Mouse (Mus musculus) c-Kit-positive CD71-positive TER-119-positive erythroid progenitor cells, embryonic 14.5 days (primary cell): ENCODE data around the gene Asic2.

Source experiments
- DNase-seq: peaks from one replicate; pipeline ENCODE4 v3.0.0-alpha.2; 2013; ENCODE audit warnings: low spot score

Gene Asic2

DNA sequence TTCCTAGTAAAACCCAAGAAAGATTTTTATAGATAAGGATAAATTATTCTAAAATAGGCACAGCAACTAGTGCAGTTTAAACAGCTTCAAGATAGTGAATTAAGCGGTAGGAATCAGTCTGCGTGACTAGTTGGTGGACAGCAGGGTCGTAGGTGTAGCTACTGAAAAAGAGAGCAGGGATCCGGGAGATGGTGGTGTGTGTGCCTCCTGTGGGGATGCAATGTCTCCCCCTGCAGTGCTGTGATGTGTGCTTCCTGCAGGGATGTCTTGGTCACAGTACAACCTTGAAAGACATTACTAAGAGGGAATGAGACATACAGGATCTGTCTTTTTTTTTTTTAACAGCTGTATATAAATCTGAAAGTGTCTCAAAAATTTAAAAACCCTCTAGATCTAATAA, 456.9 kb downstream of the Asic2 start:
- DNase-seq, result no peak

DNA sequence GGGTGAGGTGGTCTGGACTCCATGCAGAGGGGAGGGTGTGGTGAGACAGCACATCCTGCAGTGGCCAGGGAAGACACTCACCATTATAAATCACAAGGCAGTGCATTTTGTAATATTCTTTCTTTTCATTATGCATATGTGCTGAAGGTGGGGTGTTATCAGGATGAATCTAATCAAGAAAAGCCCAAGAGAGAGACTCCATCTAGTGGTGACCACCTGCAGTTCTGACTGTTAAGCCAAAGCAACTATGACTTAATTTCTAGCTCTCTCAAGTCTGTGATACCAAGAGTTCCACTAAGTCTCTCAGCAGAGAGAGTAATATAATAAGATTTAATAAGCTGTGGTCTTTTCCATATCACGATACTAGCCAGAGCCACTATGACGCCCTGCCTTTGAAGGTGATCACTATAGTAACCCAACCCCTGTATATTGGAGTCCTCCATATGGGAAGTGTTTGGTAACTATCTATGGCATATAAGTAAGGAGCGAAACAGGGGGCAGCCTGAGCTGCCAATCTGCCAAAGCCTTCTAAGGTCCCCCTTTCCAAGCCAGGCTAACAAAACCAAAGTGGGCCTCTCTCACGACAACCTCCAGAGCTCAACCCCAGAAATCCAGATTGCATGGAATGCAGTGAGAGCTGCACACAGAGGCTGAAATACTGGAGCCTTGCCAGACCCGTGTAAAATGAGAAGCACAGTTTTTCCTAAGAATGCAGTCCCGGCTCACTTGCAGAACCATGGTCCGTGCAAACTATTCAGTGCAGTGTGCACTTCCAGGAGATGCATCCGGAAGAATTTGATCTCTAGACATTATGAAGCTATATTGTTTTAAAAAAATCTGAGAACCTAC, 459.6 kb downstream of the Asic2 start:
- DNase-seq, result no peak

DNA sequence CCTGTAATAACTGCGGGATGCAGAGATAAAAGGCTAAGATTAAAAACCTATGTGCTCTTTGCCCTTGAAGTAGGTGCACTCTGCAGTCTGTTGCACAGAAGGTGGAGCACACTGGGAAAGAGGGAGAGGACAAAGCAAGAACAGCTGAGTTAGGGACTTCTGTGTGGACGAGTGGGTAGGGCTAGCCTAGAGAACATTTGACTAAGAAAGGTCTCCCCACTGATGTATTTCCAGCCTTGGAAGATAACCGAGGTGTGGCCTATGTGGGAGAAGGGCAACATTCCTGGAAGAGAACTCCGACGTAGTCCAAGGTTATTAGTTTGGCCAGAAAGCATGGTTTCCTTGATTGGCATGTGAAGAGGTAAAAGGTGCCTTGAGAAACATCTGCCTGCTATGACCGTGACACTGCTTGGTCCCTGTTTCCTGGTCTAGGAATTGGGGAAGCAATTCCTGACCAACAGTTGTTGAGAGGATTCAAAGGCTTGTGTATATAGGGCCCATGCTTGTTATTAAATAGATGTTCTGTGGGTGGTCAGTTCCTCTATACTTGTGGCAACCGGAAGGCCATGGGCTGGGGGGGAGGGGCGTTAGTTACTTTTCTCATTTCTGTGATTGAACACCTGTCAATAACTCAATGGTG, 463.3 kb downstream of the Asic2 start:
- no peak for DNase-seq

DNA sequence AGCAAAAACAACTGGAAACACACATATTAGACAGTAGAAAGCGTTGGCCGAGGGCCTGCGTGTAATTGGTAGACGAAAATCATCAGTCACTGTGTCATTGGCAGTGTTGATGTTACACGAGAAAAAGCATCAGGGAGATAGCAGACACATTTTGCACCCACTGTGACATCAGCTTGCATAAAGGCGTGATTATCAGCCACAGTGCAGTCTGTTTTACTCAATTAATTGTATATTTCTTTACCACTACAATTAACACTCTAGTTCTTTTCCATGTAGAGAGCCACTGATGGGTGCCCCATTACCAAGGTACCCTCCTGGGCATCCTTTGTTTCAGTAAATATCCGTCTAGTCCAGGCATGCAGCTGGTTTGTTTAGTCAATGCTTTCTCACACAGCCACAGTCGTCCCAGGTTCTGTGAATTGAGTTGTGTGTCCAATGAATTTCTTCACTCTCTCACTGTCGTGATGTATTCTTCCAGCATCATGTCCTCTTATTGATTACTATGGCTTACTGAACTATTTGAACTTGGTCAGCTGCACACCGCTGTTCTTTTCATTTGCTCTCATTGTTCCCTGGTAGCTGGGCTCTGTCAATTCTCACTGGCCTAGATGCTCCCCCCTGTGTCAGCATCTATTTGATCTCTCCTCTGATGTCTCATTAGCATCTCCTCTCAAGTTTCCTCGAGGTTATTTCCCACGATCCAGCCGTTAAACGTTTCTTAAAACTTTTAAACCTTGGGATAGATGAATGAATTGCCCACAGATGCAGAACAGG, 466.6 kb downstream of the Asic2 start:
- DNase-seq, result no peak

DNA sequence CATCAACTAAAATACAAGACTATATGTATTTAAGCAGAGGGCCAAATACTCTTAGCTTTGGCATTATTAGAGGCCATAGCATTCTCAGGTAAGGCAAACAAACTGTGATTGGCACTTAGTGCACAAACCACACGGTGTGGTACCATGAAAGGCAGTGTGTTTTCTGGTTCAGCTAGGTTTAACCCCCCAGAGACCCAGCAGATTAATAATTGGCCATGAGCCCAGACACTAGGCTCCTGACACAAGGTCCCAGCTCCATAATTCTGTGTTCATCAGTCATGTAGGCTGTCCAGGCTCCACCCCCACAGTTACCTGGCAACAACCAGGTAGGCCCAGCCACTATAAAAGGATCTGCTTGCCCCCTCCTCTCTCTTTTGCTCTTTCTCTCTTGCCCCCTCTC, 469.3 kb downstream of the Asic2 start:
- no peak for DNase-seq

DNA sequence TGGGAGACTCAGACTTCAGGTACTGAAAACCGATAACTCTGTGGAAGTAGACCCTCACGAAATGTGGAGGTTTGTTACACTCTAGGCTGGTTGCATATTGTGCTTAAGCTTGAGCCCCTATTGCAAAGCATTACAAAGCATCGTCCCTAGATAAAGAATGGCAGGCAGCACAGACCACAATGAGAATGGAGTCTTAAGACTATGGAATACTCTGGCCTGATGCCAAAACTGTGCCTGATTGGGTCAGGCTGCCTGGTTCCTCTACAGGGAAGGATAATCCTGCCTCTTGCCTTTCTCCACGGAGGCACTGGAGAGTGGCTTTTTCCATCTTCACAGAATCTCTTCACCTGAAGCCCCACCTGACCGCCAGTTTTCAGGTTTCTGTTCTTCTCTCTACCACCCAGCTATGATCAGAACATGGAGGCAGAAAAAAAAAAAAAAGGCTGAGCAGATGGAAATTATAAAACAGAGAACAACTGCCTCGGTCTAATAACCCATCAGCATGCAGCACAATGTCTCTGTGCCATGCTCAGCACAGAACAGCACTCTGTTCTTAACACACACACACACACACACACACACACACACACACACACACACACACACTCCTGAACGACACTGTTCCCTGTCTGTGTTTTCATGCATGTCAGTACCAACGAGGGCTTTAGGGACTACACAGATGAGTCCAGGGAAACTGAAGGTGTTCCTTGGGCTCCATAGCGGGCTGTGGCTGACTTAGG, 470.4 kb downstream of the Asic2 start:
- no peak for DNase-seq

DNA sequence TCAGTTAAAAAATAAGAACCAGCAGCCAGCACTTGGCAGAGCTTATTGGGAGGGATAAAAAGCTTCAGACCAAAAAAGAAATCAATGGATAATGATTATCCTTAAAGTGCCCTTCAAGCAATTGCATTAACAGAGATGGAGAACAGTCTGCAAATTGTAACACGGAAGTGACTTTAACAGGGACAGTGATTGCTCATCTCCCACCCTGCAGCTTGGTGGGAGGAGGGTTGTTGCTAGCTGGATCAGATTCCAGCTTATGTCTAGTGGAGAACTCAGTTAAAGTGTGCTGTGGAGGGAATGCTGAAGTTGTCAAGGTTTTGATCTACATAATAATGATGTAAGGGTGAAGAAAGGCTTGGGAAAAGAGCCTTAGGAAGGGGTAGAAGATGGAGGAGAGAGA, 471.8 kb downstream of the Asic2 start:
- DNase-seq, result no peak

DNA sequence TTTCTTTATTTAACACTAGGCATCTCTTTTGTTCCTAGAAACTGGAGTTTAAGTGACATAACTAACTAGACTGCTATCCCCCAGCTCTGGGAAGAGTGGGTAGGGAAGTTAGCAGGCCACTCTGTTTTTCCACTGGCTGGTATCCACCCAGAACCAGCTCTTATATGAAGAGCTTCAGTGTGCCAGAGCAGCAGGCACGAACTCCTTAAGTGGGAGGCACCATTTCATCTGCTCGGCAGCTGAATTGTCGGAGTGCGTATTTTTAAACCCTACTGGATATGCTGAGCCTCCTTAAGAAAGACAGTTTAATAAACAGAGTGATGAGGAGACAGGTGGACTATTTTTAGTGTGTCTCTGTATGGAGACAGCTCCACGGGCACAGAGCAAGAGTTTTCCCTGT, 475.9 kb downstream of the Asic2 start:
- DNase-seq, result no peak

DNA sequence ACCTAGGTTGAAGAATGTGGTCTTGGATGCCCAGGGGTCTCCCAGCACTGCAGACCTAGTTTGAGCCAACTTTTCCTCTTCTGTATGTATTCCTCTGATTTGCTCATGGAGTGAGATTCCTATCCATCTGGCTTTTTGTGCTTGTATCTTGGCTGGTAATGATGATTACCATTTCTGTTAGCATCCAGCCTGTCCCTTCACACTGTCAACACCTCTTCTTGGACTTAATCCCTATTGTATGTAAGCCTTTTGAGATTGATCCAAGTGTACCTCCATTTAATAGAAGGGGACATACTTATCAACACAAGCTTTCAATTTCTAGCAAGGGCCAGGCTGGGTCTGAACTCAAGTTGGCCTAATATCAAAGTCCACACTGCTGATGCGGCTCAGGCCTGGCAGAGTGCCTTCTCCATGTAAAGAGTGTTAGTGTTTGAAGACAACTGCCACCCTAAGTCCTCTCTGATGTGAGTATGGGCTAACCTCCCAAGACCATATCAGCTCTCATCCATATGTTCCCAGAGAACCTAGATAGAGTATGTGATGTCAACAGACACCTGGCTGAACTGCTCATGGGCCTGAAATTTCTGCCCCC, 479.0 kb downstream of the Asic2 start:
- DNase-seq, result no peak

DNA sequence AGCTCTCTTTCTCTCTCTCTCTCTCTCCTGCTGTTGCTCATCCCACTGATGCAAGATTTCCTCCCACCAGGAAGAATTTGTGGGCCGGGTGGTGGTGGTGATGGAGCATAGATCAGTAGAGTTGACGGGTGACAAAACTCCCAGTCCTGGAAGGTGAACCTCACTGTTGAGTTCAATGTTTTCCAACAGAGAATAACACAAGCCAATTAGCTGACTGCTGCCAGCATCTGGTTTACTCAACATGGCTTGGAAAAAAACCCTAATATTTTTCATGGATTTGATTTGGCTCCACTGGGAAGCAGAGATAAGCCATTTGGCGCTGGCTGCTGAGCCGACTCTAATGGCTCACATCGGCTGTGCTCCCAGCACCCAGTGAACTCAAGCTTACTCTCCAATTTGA, 479.6 kb downstream of the Asic2 start:
- DNase-seq, result no peak

DNA sequence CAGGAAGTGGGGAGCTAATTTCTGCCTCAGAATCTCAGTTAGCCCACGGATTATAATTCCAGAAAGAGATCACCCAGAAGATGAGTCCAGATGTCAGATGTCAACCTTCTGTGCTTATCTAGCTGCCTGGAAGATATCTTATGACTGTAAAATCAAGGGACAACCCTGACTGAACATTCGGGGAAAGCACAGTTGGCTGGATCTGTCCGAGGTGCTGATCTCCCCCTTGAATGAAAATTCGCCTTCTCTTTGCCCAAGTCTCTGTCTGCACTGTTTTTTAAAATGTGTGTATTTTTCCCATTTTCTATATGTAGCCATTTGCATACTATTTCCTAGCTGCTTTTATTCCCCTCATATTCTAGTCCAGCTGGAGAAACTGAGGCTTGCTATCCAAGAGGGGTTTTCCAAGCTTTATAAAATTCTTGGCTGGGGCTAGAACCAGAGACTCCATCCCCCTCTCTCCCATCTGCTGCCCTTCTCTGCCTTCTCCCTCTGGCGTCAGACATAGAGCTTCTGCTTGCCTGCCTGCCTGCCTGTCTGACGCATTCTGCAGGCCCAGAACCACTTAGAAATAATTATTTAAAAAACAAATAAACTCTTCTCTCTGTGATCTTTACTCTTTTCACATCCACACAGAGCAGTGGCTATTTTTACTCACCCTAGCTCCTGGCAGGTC, 481.9 kb downstream of the Asic2 start:
- no peak for DNase-seq

DNA sequence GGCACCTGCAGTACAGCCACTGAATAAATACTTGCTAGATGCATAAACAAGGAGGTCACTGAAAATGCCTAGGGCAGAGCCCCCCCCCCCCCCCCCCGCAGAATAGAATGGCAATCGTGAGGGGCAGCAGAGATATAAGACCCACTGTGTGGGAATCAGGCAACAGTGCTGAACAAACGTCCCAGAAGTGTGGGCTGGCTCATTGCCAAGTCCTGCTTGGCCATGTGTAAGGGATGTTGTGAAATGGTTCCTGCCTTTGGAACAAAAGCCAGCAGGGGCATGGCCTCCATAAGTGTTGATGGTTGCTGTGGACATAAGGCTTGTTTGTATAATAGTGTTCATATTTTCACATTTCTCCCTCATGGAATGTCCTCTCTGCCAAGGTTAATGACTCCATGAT, 487.1 kb downstream of the Asic2 start:
- no peak for DNase-seq

DNA sequence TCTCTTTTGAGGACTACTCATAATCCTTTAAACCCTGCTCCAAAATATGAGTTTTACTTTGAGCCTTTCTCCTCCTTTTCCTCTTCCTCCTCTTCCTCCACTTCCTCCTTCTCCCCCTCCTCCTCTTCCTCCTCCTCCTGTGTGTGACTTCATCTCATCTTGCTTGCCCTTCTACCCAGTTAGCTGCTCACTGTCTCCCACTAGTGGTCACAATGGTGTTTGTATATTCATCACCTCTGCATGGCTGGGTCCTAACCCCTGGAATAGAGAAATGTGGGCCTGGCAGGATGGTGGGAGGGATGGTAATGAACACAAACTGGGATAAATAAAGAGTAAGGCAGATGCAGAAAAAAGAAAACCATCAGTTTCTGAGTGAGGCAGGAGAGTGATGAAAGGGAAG, 492.0 kb downstream of the Asic2 start:
- no peak for DNase-seq

DNA sequence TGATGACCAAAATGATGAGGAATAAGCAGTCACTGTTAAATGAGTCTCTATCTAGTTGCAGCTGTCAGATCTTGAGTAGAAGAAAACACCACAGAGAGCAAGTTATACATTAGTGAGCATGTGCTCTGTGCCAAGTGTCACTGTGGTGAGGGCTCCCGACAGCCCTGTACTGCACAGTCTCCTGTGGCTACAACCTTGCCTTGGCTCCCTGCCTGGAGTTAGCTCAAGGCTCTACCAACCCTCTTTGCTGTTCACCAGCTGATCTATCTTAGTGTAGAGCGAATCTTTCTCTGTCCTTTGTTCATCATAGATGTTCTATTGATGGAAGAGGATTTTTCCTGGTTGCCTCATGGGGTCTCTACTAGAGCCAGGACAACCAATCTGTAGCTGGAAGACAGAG, 494.1 kb downstream of the Asic2 start:
- DNase-seq, result no peak

DNA sequence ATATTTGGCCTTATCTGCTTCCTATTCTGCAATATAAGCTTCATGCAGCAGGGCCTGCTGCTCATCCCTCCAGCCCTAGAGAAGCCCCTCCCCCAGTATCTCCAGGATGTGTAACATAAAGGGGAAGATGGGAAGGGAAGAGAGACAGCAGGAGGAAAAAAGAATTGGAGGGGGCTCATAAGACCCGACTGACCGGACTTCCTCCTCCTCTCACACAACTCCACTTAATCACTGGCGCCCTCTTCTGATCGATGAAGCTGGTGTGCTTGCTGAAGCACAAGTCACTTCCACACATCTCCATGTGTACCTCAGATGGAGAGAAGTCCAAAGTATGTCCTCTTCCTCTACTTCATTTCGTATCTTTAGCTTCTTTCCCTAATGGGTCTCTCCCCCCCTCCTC, 506.1 kb downstream of the Asic2 start:
- no peak for DNase-seq

DNA sequence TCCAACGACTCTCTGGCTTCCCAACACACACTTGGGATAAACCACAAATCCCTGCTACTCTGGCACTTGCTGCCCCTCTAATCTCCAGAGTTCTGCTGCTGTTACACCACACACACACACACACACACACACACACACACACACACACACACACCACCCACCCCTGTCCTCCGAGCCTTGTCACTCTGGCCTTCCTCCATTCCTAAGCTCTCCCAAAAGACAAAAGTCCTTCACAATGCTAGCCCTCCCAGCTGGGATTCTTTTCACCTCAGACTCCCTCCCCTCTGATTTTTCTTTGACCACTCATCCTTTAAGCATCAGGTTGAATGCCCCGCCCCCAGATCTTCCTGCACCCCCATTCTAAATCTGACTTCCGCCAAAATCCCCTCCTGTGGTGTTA, 506.5 kb downstream of the Asic2 start:
- DNase-seq, result no peak

DNA sequence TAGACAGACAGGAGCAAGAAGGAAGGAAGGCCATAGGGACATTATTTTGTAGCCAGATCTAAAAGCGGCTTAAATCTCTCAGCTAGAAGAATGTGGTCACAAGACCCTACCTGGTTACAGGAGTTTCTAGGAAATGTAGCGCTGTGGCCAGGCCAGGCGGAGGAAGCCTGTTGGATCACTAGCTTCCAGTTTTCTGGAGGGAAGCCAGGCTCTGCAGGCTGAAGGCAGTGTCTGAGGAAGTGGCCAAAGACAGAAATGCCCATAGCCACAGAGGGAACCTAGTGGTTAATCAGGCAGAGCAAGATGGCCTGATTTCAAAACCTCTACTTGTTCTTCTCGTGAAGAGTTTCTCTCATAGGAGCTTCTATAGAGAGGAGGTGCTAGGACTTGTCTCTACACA, 513.3 kb downstream of the Asic2 start:
- no peak for DNase-seq

DNA sequence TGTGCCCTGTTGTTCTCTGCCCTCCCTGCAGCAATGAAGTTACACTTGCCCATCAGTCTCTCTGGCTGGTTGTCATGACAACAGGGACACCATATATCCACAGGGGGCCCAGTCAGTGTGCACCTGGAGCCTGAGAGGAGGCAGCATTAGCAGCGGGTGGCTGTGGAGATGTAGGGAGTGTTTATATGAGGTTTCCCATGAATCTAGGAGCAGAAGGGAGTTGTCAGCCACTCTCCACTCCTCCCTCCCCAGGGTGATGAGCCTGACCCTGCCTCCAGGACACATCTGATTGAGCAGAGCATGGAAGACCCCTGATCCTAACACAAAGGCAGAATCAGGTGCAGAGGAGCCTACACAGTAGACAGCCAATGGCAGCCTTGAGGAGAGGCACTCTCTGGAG, 514.1 kb downstream of the Asic2 start:
- DNase-seq, result no peak

DNA sequence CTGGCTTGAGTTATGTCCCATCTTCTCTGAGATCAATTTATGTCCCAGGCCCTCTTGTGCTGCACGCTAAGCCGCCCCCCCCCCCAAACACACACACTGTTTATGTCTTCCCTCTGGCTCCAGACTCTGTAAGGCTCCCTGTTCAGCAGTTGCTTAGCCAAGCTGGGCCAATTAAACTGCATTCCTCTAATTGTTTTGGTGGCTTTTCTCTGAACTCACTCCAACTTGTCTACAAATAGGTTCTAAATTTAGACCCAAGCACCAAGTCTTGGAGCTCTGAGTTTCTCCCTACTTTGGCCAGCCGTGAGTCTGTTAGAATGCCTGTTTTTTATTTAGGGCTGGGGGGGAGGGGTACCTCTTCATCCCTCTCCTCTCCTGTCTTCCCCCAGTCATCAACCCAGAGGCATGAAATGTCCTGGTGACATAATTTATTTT, 519.0 kb downstream of the Asic2 start:
- no peak for DNase-seq

DNA sequence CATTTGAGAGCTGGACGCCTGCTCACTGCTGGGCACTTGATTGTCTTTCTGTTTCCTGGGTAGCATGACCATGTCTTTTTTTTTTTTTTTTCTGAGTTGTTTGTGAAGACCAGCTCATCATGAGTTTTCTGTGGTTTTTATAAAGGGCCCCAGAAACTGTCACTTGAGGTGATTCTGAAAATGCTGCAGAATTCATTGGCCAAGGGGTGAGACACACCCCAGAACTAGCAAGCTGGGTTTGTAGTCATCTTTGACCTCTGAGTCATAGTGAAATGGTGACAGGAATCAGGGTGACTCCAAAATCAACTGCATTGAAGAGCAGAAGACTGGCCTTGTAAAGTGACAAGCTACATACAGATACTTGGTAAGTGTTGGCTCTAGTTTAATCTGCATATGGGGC, 521.9 kb downstream of the Asic2 start:
- DNase-seq, result no peak

DNA sequence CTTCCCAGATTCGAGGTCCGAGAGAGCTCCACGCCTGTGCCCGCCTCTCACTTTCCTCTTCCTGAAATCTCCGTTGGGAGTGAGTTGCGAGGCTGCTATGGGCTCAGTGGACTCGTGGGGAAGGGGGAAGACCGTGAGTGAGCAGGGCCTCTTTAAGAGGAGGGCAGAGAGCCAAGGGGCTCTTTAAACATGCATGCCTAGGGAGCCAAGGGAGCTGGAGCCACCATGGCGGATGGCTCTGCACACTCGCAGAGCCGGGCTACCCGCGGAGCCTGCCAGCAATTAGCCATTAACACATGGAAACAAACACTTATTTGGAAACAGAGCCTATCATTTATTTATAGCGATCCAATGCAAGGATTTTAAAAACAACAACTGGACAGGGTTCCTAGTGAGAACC, 541.4 kb downstream of the Asic2 start:
- DNase-seq, result no peak
